Mouse (Mus musculus) cerebellum, postnatal 14 days (tissue): ENCODE results near the gene Rcn3.

Experiments used
- DNase-seq, 2 experiments: peaks; one replicate each; pipeline ENCODE4 v3.0.0; 2021; ENCODE audit warnings: mixed read lengths in 2 of 2

The Rcn3 gene

GRCm38 (mm10) chr7:45069671-45070070 is 22.4 kb downstream of the Rcn3 start:
- no peak for DNase-seq

DNA sequence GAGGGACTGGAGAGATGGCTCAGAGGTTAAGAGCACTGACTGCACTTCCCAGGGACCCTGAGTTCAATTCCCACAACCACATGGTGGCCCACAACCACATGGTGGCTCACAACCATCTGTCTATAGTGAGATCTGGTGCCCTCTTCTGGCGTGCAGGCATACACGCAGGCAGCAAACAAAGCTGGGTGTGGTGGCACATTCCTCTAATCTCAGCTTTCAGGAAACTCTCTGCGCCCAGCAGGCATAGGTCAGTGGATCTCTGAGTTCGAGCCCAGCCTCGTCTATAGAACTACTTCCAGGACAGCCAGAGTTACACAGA is 24.1 kb downstream of the Rcn3 start:
- DNase-seq = peak; percentile 53 to 68

- DNase-seq = no peak
Measured at GRCm38 (mm10) chr7:45067190-45067999, 24.6 kb downstream of the Rcn3 start.

DNA sequence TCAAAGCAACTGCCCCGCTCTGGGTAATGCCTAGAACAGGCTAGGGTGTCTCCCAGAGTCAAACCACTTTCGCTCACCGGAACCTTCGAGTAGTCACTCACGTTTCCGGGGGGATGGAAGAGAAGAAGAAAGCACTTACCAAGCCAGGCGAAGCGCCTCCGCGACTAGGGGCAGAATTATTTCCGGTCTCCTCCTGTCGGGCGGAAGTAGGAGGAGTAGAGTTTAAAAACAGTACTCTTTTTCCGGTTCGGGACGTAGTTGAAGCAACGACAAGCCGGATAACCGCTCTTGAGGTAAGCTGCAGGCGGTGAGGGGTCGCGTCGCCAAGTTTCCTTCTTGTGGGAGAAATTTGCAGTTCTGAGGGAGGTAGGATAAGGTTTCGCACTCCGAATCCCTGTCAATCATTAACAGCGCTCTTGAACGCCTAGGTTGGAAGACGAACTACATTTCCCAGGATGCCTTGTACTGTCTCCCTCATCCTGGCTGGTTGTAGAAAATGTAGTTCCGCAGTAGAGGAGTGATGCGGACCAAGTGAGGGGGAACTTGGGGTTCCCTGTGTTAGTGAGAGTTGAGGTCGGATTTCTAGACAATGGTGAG is 29.7 kb downstream of the Rcn3 start, which contains the start of the genes Nosip and Prrg2:
TSS of gene Nosip (plus strand) at position 191 of the 597 bp plus-strand sequence.
TSS of gene Prrg2 (minus strand) at position 439 of the 597 bp plus-strand sequence.
- peak; percentile 96 to 97 for DNase-seq

- DNase-seq = no peak
Measured at GRCm38 (mm10) chr7:45061532-45062075, 30.4 kb downstream of the Rcn3 start.

GRCm38 (mm10) chr7:45060632-45061122 is 31.3 kb downstream of the Rcn3 start:
- no peak for DNase-seq

- peak; percentile 69 to 81 for DNase-seq
Measured at GRCm38 (mm10) chr7:45058607-45059571, 33.1 kb downstream of the Rcn3 start.

DNA sequence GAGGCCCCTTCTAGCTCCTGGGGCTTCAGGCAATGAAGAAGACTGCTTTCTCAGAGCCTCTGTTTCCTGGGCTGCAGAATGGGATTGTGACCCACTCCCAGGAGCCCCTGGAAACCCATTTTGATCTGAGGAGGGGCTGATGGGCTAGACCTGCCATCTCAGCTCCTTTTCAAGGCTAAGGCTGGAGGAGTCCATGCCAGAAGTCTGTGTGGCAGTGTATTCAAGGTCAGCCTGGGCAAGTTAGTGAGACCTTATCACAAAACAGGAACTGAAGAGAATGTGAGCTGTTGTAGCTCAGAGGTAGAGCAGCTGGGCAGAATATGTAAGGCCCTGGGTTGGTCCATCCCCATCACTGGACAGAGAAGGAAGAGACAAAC is 35.1 kb downstream of the Rcn3 start:
- no peak for DNase-seq

GRCm38 (mm10) chr7:45056329-45056971 is 35.6 kb downstream of the Rcn3 start:
- peak in 1 of 2 experiments; percentile 47 for DNase-seq

DNA sequence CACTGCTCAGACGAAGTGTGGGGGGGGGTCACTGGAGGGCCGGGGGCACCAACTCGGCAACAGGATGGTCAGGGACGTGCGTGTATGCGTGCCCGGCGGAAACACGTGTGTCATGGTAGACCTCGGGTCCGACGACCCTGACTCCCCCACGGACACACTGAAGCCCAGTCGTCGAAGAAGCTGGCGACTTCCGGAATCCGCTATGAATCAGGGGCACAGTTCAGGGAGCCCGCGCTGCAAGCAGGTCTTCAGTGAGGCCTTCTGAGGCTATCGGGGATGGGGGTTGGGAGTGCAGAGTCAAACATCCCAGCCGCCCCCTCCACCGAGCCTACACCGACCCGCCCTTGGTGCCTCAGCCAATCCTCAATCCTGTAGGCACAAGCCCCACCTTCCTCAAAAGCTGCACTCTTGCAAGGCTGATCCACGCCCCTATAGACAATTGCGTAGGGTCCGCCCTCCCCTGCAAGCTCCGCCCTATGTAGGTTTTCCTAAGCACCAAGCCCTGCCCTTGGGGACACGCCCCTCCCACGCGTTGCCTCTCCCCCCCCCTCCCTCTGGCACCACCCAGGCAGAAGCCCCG is 38.0 kb downstream of the Rcn3 start:
- DNase-seq = peak; percentile 91 to 92

DNA sequence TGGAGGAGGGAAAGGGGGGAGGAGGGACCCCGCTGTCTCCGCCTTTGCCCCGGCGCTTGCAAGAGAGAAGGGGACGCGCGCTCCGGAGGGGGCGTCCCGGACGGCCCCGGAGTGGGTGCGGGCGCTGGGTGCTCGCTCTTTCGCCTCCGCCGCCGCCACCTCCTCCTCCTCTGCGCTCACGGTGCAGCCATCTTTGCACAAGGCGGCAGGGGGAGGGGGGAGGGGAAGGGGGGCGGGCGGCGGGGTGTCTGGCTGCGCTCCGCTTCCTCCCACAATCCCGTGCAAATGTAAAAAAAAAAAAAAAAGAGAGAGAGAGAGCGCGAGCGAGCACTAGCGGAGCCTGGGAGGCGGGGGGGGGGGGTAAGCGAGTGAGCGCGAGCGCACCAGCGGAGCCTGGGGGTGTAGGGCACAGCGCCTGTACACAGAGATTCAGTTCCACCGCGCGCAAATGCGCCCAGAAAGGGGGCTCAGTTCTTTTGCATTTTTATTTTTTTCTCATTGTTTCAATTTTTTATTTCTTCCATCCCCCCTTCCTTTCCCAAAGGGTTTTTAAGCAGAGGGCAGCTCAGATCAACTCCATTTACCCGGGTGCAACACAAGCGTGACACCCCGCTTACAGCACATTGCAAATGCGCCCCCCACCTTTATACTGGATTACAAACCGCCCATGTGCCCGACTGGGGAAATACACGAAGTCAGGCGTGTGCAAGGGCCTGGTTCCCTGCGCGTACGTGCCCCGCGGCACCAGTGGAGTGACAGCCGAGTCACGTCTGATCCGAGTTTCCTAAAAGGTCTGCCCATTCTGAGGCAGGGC is 38.7 kb downstream of the Rcn3 start:
- DNase-seq = peak; percentile 77 to 82

DNA sequence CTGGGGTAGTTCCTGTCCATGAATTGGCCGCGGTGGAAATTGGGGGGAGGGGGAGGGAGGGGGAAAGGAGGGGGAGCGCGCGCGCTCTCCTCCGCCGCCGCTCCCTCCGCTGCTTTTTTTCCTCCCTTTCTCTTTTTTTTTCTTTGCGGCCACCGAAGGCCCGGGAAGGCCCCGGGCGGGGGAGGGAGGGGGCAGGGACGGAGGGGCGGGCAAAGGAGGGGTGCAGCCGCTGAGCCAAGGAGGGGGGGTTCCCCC is 39.2 kb downstream of the Rcn3 start, which contains the start of gene Prr12:
TSS of gene Prr12 (minus strand) at position 20 of the 255 bp plus-strand sequence.
- no peak for DNase-seq

DNA sequence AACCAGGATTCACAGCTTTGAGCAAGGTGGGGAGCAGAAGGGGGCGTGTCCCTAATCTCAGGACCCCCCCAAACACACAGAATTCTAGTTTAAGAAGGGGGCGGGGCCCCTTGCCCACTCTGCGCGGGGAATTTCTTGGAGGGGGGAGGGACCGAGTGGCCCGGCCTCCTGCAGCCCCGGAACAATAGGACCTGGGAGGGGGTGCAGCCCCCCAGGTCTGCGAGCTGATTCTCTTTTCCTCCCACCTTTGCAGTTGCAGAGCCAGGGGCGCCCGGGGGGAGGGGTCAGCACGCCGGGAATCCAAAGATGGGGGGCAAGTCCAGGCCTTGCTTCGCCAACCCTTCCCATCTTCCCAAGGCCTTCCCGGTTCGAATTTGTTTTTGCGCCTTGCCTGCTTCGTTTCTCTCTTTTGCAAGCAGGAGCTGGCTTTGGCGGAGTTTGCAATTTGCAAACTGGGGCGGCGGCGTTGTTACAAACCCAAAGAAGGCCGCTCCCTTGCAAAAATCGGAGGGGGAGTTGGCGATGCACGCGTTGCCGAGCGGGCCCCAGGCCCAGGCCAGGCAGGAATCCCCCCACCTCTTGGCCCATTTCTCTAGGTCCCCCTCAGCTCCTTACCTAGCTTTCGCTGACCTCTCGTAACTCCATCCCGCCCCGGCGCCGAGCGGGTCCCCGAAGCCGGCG is 39.7 kb downstream of the Rcn3 start:
- peak; percentile 66 to 67 for DNase-seq

GRCm38 (mm10) chr7:45051601-45051974 is 40.4 kb downstream of the Rcn3 start:
- DNase-seq = no peak

DNA sequence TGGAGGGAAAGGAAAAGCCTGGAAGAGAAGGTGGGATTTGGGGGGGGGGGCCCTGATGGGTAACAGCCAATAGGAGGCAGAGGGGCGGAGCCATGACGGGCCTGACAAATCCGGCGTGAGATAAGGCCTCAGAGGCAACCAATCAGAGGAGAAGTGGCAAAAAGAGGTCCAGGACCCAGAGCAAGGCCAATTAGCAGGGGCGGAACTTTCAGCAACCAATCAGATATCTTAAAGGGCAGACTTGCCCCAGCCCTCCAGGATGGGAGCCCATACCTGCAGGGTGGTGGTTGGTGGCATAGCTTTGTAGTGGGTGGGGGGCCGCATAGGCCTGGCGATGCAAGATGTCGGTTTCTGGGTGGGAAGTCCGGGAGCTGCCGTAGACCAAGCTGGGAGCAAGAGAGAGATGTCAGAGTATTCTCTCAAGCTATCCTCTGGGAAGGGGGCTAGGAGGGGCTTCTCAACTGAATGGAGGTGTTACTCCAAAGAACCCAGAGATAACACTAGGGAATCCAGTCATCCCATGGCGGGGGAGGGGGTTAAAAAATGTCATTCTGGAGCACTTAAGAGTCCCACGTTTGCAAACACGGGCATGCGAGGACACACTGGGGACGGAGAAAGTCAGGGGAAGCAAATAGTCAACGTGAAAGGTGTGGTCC is 40.9 kb downstream of the Rcn3 start:
- DNase-seq = peak; percentile 83 to 89

- no peak for DNase-seq
Measured at GRCm38 (mm10) chr7:45048923-45049657, 42.9 kb downstream of the Rcn3 start.

DNA sequence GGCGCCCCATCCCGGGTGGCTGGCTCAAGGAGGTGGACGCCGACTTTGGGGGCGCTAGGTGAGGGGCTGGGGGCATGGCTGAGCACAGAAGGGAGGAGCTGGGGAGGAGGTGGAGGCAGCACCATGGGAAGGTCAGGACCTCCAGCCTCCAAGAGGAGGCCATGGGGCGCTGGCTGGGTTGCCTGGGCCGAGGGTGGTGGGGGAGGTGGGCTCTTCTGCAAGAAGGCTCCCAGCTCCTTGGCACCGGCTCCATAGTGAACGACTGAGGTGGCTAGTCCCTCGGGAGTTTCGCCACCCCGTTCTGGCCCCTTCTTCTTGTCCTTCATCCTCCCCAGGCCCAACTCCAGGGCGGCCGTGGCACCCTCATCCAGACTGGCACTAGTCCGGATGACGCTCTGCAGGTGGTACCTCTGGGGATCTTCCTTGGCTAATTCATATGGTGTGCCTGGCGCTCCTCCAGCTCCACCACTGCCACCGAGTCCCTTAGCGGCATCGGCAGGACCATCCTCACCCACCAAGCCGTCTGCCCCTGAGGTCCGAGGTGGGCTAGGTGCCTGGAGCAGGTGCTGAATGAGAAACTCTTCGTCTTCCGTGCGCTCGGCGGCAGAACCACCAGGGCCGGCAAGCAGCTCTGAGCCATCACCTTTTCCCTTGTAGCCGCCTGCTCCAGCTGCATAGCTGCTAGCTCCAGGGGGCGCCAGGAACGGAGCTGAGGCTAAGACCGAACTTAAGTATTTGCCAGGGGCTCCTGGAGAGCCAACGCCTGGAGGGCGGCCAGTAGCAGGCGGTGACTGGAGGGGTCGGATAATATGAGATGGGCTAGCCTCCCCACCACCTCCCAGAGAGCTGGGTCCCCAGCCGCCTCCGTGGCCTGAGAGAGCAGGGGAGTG is 43.8 kb downstream of the Rcn3 start:
- no peak for DNase-seq

- DNase-seq = no peak
Measured at GRCm38 (mm10) chr7:45047491-45047890, 44.5 kb downstream of the Rcn3 start.
